Mouse (Mus musculus): Measurements from ENCODE around the gene Fam20c. TPM values are rescaled to one million over a fixed set of nuclear protein-coding genes. Genes with fewer than 3 reads are reported as not detected.

The Fam20c gene
- polyA plus RNA-seq, 1 experiment from 2014 or later, result 162 TPM

DNA sequence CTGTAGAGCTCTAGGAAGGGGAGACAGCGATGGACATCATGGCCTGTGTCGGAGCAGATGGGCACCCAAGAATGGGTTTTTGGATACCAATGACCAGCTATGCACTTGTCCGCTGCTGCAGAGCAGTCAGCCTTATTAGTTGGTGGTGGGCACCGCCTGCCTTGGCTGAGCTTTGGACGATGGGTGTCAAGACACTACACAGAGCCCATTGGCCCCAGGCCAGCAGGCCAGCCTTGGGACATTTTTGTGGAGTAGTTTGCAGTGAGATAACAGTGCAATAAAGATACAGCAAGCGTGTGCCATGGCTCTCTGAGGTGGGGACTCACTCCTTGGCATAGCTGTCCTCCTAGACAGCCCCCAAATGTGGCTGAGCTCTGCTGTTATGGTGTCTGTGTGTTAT lies 55.5 kb downstream of the Fam20c start:
- Histone ChIP-seq H3K4me3 (ENCODE audit: inconsistent target) (no peak overlapping the region), H3K27ac (no peak overlapping the region), H3K79me2 (ENCODE audit: inconsistent target) (no peaks in the 10 kb centered on the region), H3K36me3 (ENCODE audit: inconsistent target) (peaks cover 51% of the 10 kb centered on the region)
- WGBS (ENCODE audit: missing documents), result 98% methylated on average over 6 of the region's 6 CpGs

- Histone ChIP-seq H3K4me3 (ENCODE audit: inconsistent target) (no peak within 1 kb of the TSS), H3K27ac (no peak within 1 kb of the TSS), H3K36me3 (ENCODE audit: inconsistent target) (no peaks in the 10 kb centered on the region), H3K79me2 (ENCODE audit: inconsistent target) (no peaks in the 10 kb centered on the region)
- 45% methylated on average over 21 of the region's 21 CpGs for WGBS (ENCODE audit: missing documents)
Observed at GRCm38 (mm10) chr5:138819780-138820179, 65.5 kb downstream of the Fam20c start, which contains the start of gene Gm5294. TSS of gene Gm5294 (plus strand) at chr5:138820080.

- 3% methylated on average over 39 of the region's 39 CpGs for WGBS (ENCODE audit: missing documents)
- Histone ChIP-seq H3K36me3 (ENCODE audit: inconsistent target) (no peaks in the 10 kb centered on the region), H3K79me2 (ENCODE audit: inconsistent target) (no peaks in the 10 kb centered on the region), H3K27ac (no peak overlapping the region), H3K4me3 (ENCODE audit: inconsistent target) (no peak overlapping the region)
Observed at GRCm38 (mm10) chr5:138820717-138821332, 66.5 kb downstream of the Fam20c start.

DNA sequence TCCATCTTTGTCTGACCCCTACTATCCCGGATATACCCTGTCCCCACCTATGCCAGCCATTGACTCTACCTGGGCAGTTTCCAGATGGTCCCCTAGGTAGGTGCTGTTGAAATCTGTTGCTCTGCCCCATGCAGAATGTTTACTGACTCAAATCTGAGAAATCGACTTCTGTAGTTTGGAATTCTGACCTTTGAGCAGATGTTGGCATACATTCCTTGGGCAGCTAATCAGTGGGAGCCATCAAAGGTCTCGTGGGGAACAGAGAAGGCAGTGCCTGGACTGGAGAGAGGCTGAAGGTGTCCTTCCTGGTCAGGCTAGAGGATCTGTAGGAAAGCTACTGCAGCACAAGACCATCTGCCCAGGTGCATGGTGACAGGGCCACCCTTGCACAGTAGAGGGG lies 70.8 kb downstream of the Fam20c start:
- no peak overlapping the region for H3K4me3 ChIP-seq (ENCODE audit: inconsistent target)
- no peaks in the 10 kb centered on the region for H3K79me2 ChIP-seq (ENCODE audit: inconsistent target)
- WGBS (ENCODE audit: missing documents), result 92% methylated on average over 3 of the region's 3 CpGs
- no peaks in the 10 kb centered on the region for H3K36me3 ChIP-seq (ENCODE audit: inconsistent target)
- H3K27ac ChIP-seq, result no peak overlapping the region

GRCm38 (mm10) chr5:138833406-138833805 lies 79.1 kb downstream of the Fam20c start:
- no peaks in the 10 kb centered on the region for H3K36me3 ChIP-seq (ENCODE audit: inconsistent target)
- no peak overlapping the region for H3K4me3 ChIP-seq (ENCODE audit: inconsistent target)
- WGBS (ENCODE audit: missing documents), result 21% methylated on average over 6 of the region's 6 CpGs

GRCm38 (mm10) chr5:138834910-138835309 lies 80.6 kb downstream of the Fam20c start:
- Histone ChIP-seq H3K27ac (no peak overlapping the region), H3K79me2 (ENCODE audit: inconsistent target) (no peaks in the 10 kb centered on the region), H3K36me3 (ENCODE audit: inconsistent target) (no peaks in the 10 kb centered on the region), H3K4me3 (ENCODE audit: inconsistent target) (no peak overlapping the region)
- 28% methylated on average over 3 of the region's 3 CpGs for WGBS (ENCODE audit: missing documents)

More at GRCm38 (mm10) chr5:138833406-138833805, 79.1 kb downstream of the Fam20c start:
- Histone ChIP-seq H3K79me2 (ENCODE audit: inconsistent target) (no peaks in the 10 kb centered on the region), H3K27ac (no peak overlapping the region)

- Histone ChIP-seq H3K79me2 (ENCODE audit: inconsistent target) (no peaks in the 10 kb centered on the region), H3K27ac (no peak overlapping the region), H3K36me3 (ENCODE audit: inconsistent target) (no peaks in the 10 kb centered on the region), H3K4me3 (ENCODE audit: inconsistent target) (no peak overlapping the region)
- 94% methylated on average over 4 of the region's 4 CpGs for WGBS (ENCODE audit: missing documents)
Observed at GRCm38 (mm10) chr5:138840981-138841380, 86.7 kb downstream of the Fam20c start.

- WGBS (ENCODE audit: missing documents), result 98% methylated on average over 9 of the region's 9 CpGs
- Histone ChIP-seq H3K4me3 (ENCODE audit: inconsistent target) (no peak overlapping the region), H3K36me3 (ENCODE audit: inconsistent target) (no peaks in the 10 kb centered on the region), H3K79me2 (ENCODE audit: inconsistent target) (no peaks in the 10 kb centered on the region), H3K27ac (no peak overlapping the region)
Observed at GRCm38 (mm10) chr5:138843168-138843824, 89.0 kb downstream of the Fam20c start.

GRCm38 (mm10) chr5:138846506-138846905 lies 92.2 kb downstream of the Fam20c start:
- no peak overlapping the region for H3K27ac ChIP-seq
- no peak overlapping the region for H3K4me3 ChIP-seq (ENCODE audit: inconsistent target)
- H3K79me2 ChIP-seq (ENCODE audit: inconsistent target), result no peaks in the 10 kb centered on the region
- 94% methylated on average over 4 of the region's 4 CpGs for WGBS (ENCODE audit: missing documents)
- no peaks in the 10 kb centered on the region for H3K36me3 ChIP-seq (ENCODE audit: inconsistent target)

DNA sequence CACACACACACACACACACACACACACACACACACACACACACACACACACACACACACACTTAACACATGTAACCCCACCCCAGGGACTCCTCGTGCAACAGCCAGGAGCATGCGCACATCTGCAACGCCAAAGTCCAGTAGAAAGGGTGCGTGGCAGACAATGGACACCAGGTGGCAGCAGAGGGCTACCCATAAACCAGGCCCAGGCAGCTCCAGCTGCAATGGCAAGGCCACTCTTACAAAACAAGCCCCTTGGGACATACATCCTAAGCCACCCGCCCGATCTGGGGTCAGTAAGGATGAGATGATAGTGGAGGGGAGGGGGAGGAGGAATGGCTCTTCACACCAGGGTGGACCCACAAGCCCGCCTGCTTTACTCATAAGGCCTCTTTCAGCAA lies 93.8 kb downstream of the Fam20c start:
- Histone ChIP-seq H3K4me3 (ENCODE audit: inconsistent target) (no peak overlapping the region), H3K27ac (no peak overlapping the region), H3K79me2 (ENCODE audit: inconsistent target) (no peaks in the 10 kb centered on the region), H3K36me3 (ENCODE audit: inconsistent target) (no peaks in the 10 kb centered on the region)
- WGBS (ENCODE audit: missing documents), result 14% methylated on average over 7 of the region's 7 CpGs

GRCm38 (mm10) chr5:138849682-138850461 lies 95.6 kb downstream of the Fam20c start:
- Histone ChIP-seq H3K4me3 (ENCODE audit: inconsistent target) (no peak overlapping the region), H3K36me3 (ENCODE audit: inconsistent target) (no peaks in the 10 kb centered on the region), H3K27ac (no peak overlapping the region), H3K79me2 (ENCODE audit: inconsistent target) (no peaks in the 10 kb centered on the region)
- 82% methylated on average over 23 of the region's 23 CpGs for WGBS (ENCODE audit: missing documents)

GRCm38 (mm10) chr5:138850462-138850844 lies 96.1 kb downstream of the Fam20c start:
- Histone ChIP-seq H3K36me3 (ENCODE audit: inconsistent target) (no peaks in the 10 kb centered on the region), H3K27ac (no peak overlapping the region), H3K4me3 (ENCODE audit: inconsistent target) (no peak overlapping the region), H3K79me2 (ENCODE audit: inconsistent target) (no peaks in the 10 kb centered on the region)
- 88% methylated on average over 5 of the region's 5 CpGs for WGBS (ENCODE audit: missing documents)

DNA sequence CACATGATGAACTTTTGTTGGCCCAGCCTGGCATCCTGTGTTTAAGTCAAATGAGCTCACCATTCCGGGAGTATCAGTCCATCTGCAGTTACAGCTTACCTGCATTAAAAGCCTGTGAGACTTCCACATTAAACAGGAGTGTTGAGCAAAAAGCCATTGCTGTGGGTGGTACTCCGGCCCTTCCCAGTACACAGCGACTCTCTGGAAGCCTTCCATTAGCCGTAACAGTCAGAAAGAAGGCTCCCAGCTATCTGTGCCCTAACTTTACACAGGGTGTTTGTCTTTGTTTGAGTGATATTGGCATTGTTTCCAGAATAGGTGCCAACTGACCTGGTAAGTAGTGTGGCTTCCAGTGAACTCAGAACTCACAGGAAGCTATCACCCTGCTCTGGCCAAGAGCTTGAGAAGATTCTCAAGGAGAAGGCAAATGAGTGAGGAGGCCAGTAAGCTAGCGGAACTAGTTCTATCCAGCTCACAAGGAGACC lies 97.0 kb downstream of the Fam20c start:
- H3K36me3 ChIP-seq (ENCODE audit: inconsistent target), result no peaks in the 10 kb centered on the region
- WGBS (ENCODE audit: missing documents), result 100% methylated on average over 5 of the region's 5 CpGs
- no peaks in the 10 kb centered on the region for H3K79me2 ChIP-seq (ENCODE audit: inconsistent target)
- H3K4me3 ChIP-seq (ENCODE audit: inconsistent target), result no peak overlapping the region
- H3K27ac ChIP-seq, result no peak overlapping the region

- H3K36me3 ChIP-seq (ENCODE audit: inconsistent target), result no peaks in the 10 kb centered on the region
- H3K79me2 ChIP-seq (ENCODE audit: inconsistent target), result no peaks in the 10 kb centered on the region
- WGBS (ENCODE audit: missing documents), result 88% methylated on average over 4 of the region's 4 CpGs
- no peak overlapping the region for H3K4me3 ChIP-seq (ENCODE audit: inconsistent target)
- H3K27ac ChIP-seq, result no peak overlapping the region
Observed at GRCm38 (mm10) chr5:138852151-138852550, 97.8 kb downstream of the Fam20c start.

DNA sequence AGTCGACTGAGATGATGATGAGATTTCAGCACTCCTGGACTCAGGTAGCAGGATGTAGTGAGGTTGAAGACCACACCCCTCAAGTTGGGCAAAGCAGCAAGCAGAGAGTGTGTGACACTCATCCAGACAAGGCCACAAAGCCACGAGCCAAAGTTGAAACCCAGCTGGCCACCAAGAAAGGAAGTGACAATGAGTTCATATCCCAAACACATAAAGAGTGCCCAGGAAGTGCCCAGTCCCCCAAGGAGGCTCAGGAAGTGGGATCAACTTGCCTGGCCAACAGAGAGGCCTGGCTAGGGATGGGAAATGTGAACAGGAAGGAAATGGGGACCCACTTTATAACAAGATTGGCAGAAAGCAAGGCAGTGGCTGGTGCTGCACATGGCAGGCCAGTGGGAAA lies 99.0 kb downstream of the Fam20c start:
- Histone ChIP-seq H3K79me2 (ENCODE audit: inconsistent target) (no peaks in the 10 kb centered on the region), H3K4me3 (ENCODE audit: inconsistent target) (no peak overlapping the region), H3K36me3 (ENCODE audit: inconsistent target) (no peaks in the 10 kb centered on the region), H3K27ac (no peak overlapping the region)
- WGBS (ENCODE audit: missing documents), result 22% methylated on average over 2 of the region's 2 CpGs

Data from macrophage (primary cell).